Mouse (Mus musculus): ENCODE results near the gene 5730409E04Rik.

5730409E04Rik gene

GRCm38 (mm10) chr4:126609606-126610181 lies at the start of gene 5730409E04Rik:
5730409E04Rik (plus strand) TSS chr4:126609818.
- DNase-seq (ENCODE audit: low read depth, low spot score) = no peak

- no peak for DNase-seq (ENCODE audit: low read depth, low spot score)
These were observed 45.8 kb upstream of the 5730409E04Rik start for GRCm38 (mm10) chr4:126563798-126564197.

- DNase-seq (ENCODE audit: low read depth, low spot score) = no peak
These were observed 42.4 kb upstream of the 5730409E04Rik start for GRCm38 (mm10) chr4:126567243-126567642.

- no peak for DNase-seq (ENCODE audit: low read depth, low spot score)
These were observed 39.8 kb upstream of the 5730409E04Rik start for GRCm38 (mm10) chr4:126569783-126570182.

- no peak for DNase-seq (ENCODE audit: low read depth, low spot score)
These were observed 33.3 kb upstream of the 5730409E04Rik start for GRCm38 (mm10) chr4:126576281-126576680.

- no peak for DNase-seq (ENCODE audit: low read depth, low spot score)
These were observed 31.7 kb upstream of the 5730409E04Rik start for GRCm38 (mm10) chr4:126577920-126578319.

- DNase-seq (ENCODE audit: low read depth, low spot score) = no peak
These were observed 30.5 kb upstream of the 5730409E04Rik start for GRCm38 (mm10) chr4:126579077-126579476.

- no peak for DNase-seq (ENCODE audit: low read depth, low spot score)
These were observed 23.9 kb upstream of the 5730409E04Rik start for GRCm38 (mm10) chr4:126585739-126586138.

GRCm38 (mm10) chr4:126592039-126592438 lies 17.6 kb upstream of the 5730409E04Rik start:
- no peak for DNase-seq (ENCODE audit: low read depth, low spot score)

- DNase-seq (ENCODE audit: low read depth, low spot score) = no peak
These were observed 9.5 kb upstream of the 5730409E04Rik start for GRCm38 (mm10) chr4:126599971-126600754.

GRCm38 (mm10) chr4:126601597-126602444 lies 7.8 kb upstream of the 5730409E04Rik start:
- DNase-seq (ENCODE audit: low read depth, low spot score) = no peak

- no peak for DNase-seq (ENCODE audit: low read depth, low spot score)
These were observed 7.2 kb upstream of the 5730409E04Rik start for GRCm38 (mm10) chr4:126602445-126602762.

- DNase-seq (ENCODE audit: low read depth, low spot score) = no peak
These were observed 5.5 kb upstream of the 5730409E04Rik start for GRCm38 (mm10) chr4:126604141-126604540.

- no peak for DNase-seq (ENCODE audit: low read depth, low spot score)
These were observed 3.9 kb upstream of the 5730409E04Rik start for GRCm38 (mm10) chr4:126605751-126606150.

GRCm38 (mm10) chr4:126611991-126612390 lies 2.4 kb downstream of the 5730409E04Rik start:
- DNase-seq (ENCODE audit: low read depth, low spot score) = no peak

- DNase-seq (ENCODE audit: low read depth, low spot score) = no peak
These were observed 6.7 kb downstream of the 5730409E04Rik start for GRCm38 (mm10) chr4:126616312-126616711.

GRCm38 (mm10) chr4:126619691-126620330 lies 10.2 kb downstream of the 5730409E04Rik start:
- DNase-seq (ENCODE audit: low read depth, low spot score) = no peak

GRCm38 (mm10) chr4:126620349-126620874 lies 10.8 kb downstream of the 5730409E04Rik start:
- DNase-seq (ENCODE audit: low read depth, low spot score) = no peak

- no peak for DNase-seq (ENCODE audit: low read depth, low spot score)
These were observed 17.5 kb downstream of the 5730409E04Rik start for GRCm38 (mm10) chr4:126627021-126627681.

GRCm38 (mm10) chr4:126631922-126632321 lies 22.3 kb downstream of the 5730409E04Rik start:
- no peak for DNase-seq (ENCODE audit: low read depth, low spot score)

- no peak for DNase-seq (ENCODE audit: low read depth, low spot score)
These were observed 23.1 kb downstream of the 5730409E04Rik start for GRCm38 (mm10) chr4:126632668-126633067.

All from WW6 (cell line).